Mouse (Mus musculus) kidney, embryonic 15.5 days (tissue): ENCODE results near the gene Tmem135. TPM values are rescaled to one million over a fixed set of nuclear protein-coding genes. Genes with fewer than 3 reads are reported as not detected.

ENCODE experiments used
- ATAC-seq: fragments of 200-750 bp; cut with Nextera tagmentation; replicated peaks from 2 replicates; pipeline ENCODE4 v1.8.0; 2017; ENCODE audit warnings: moderate TSS enrichment; ENCODE audit not compliant: low FRiP score
- H3K27ac ChIP-seq: fragments of 300-500 bp; sonication (generic); 2 replicates; pipeline ENCODE4 v1.5.1; 2015; ENCODE audit warnings: mild to moderate bottlenecking, inconsistent platforms
- H3K27me3 ChIP-seq: fragments of 300-500 bp; sonication (generic); 2 replicates; pipeline ENCODE4 v1.6.1; 2015; ENCODE audit warnings: inconsistent platforms
- H3K36me3 ChIP-seq: fragments of 300-500 bp; sonication (generic); 2 replicates; pipeline ENCODE4 v1.6.1; 2015; ENCODE audit warnings: inconsistent platforms
- H3K4me1 ChIP-seq: fragments of 300-500 bp; sonication (generic); 2 replicates; pipeline ENCODE4 v1.6.1; 2015; ENCODE audit warnings: inconsistent platforms
- H3K4me2 ChIP-seq: fragments of 300-500 bp; sonication (generic); 2 replicates; pipeline ENCODE4 v1.6.1; 2015; ENCODE audit warnings: moderate library complexity, mild to moderate bottlenecking, inconsistent platforms
- H3K4me3 ChIP-seq: fragments of 300-500 bp; sonication (generic); replicated peaks from 2 replicates; pipeline ENCODE4 v1.5.1; 2015; ENCODE audit warnings: mild to moderate bottlenecking, inconsistent platforms
- H3K9ac ChIP-seq: fragments of 300-500 bp; sonication (generic); 2 replicates; pipeline ENCODE4 v1.6.1; 2015; ENCODE audit warnings: mild to moderate bottlenecking, inconsistent platforms
- H3K9me3 ChIP-seq: fragments of 300-500 bp; sonication (generic); replicated peaks from 2 replicates; pipeline ENCODE4 v1.6.1; 2016; ENCODE audit warnings: inconsistent platforms
- WGBS: fragments of 180-500 bp; shearing (Covaris S2); methylation state at CpG from one replicate; pipeline ENCODE4 v1.1.7; 2015; ENCODE audit warnings: mixed read lengths; 5-methylcytosine and 5-hydroxymethylcytosine counted together
- polyA plus RNA-seq: library from polyadenylated mRNA; unstranded; fragments of >200 nt; fragmentation: Nextera tagmentation; extraction: Ambion mirVana; gene quantifications from 2 replicates; pipeline ENCODE4 v1.2.1, GENCODE M21; 2015

Gene Tmem135
- polyA plus RNA-seq, 1 experiment from 2014 or later: 34.0 TPM

GRCm38 (mm10) chr7:89397837-89398534, 6.0 kb downstream of the Tmem135 start:
- peaks cover 24% of the 10 kb centered on the region for H3K4me1 ChIP-seq
- 66% methylated on average over 3 of the region's 3 CpGs for WGBS
- H3K27ac ChIP-seq: no peak overlapping the region
- H3K4me3 ChIP-seq: no peak overlapping the region
- H3K9me3 ChIP-seq: no peaks in the 10 kb centered on the region
- H3K4me2 ChIP-seq: no peak overlapping the region
- no peak for ATAC-seq
- no peaks in the 10 kb centered on the region for H3K36me3 ChIP-seq
- H3K27me3 ChIP-seq: no peaks in the 10 kb centered on the region
- H3K9ac ChIP-seq: no peak overlapping the region

- Histone ChIP-seq H3K27ac (no peak overlapping the region), H3K9me3 (no peaks in the 10 kb centered on the region), H3K36me3 (no peaks in the 10 kb centered on the region), H3K4me2 (no peak overlapping the region), H3K4me1 (peaks cover 8% of the 10 kb centered on the region), H3K4me3 (no peak overlapping the region), H3K9ac (no peak overlapping the region), H3K27me3 (no peaks in the 10 kb centered on the region)
- ATAC-seq: no peak
- 78% methylated on average over 8 of the region's 8 CpGs for WGBS
Measured at GRCm38 (mm10) chr7:89396386-89396785, 7.6 kb downstream of the Tmem135 start.

GRCm38 (mm10) chr7:89395399-89395798, 8.6 kb downstream of the Tmem135 start:
- no peaks in the 10 kb centered on the region; the same call in 1 of the 2 replicates for H3K4me1 ChIP-seq
- H3K36me3 ChIP-seq: no peaks in the 10 kb centered on the region
- no peak overlapping the region for H3K9ac ChIP-seq
- no peak overlapping the region for H3K4me2 ChIP-seq
- H3K9me3 ChIP-seq: no peaks in the 10 kb centered on the region
- no peak overlapping the region for H3K27ac ChIP-seq
- no peak for ATAC-seq
- WGBS: 80% methylated on average over 1 of the region's 1 CpGs
- H3K4me3 ChIP-seq: no peak overlapping the region
- H3K27me3 ChIP-seq: no peaks in the 10 kb centered on the region

GRCm38 (mm10) chr7:89392825-89393224, 11.2 kb downstream of the Tmem135 start:
- Histone ChIP-seq H3K36me3 (no peaks in the 10 kb centered on the region), H3K4me3 (no peak overlapping the region), H3K9ac (no peak overlapping the region), H3K27me3 (no peaks in the 10 kb centered on the region), H3K27ac (no peak overlapping the region), H3K9me3 (no peaks in the 10 kb centered on the region), H3K4me1 (peaks cover 14% of the 10 kb centered on the region), H3K4me2 (no peak overlapping the region)
- 91% methylated on average over 1 of the region's 1 CpGs for WGBS
- no peak for ATAC-seq

- Histone ChIP-seq H3K4me1 (peaks cover 18% of the 10 kb centered on the region), H3K4me2 (no peak overlapping the region), H3K27ac (no peak overlapping the region), H3K9me3 (no peaks in the 10 kb centered on the region), H3K27me3 (no peaks in the 10 kb centered on the region), H3K36me3 (no peaks in the 10 kb centered on the region), H3K9ac (no peak overlapping the region), H3K4me3 (no peak overlapping the region)
- no peak for ATAC-seq
- WGBS: 76% methylated on average over 4 of the region's 4 CpGs
Measured at GRCm38 (mm10) chr7:89392388-89392787, 11.6 kb downstream of the Tmem135 start.

GRCm38 (mm10) chr7:89391831-89392230, 12.2 kb downstream of the Tmem135 start:
- ATAC-seq: no peak
- Histone ChIP-seq H3K4me2 (no peak overlapping the region), H3K4me3 (no peak overlapping the region), H3K27me3 (no peaks in the 10 kb centered on the region), H3K36me3 (no peaks in the 10 kb centered on the region), H3K27ac (no peak overlapping the region), H3K4me1 (peaks cover 22% of the 10 kb centered on the region), H3K9ac (no peak overlapping the region), H3K9me3 (no peaks in the 10 kb centered on the region)
- WGBS: 76% methylated on average over 4 of the region's 4 CpGs

- Histone ChIP-seq H3K36me3 (no peaks in the 10 kb centered on the region), H3K9me3 (no peaks in the 10 kb centered on the region), H3K27me3 (no peaks in the 10 kb centered on the region), H3K27ac (no peak overlapping the region), H3K9ac (no peak overlapping the region), H3K4me3 (no peak overlapping the region), H3K4me1 (peaks cover 28% of the 10 kb centered on the region), H3K4me2 (no peak overlapping the region)
- WGBS: 84% methylated on average over 3 of the region's 3 CpGs
- no peak for ATAC-seq
Measured at GRCm38 (mm10) chr7:89391281-89391680, 12.7 kb downstream of the Tmem135 start.

- Histone ChIP-seq H3K4me3 (no peak overlapping the region), H3K27me3 (no peaks in the 10 kb centered on the region), H3K9ac (no peak overlapping the region), H3K36me3 (no peaks in the 10 kb centered on the region), H3K4me1 (peaks cover 29% of the 10 kb centered on the region), H3K4me2 (no peak overlapping the region), H3K9me3 (no peaks in the 10 kb centered on the region), H3K27ac (no peak overlapping the region)
- WGBS: 75% methylated on average over 2 of the region's 2 CpGs
- no peak for ATAC-seq
Measured at GRCm38 (mm10) chr7:89390660-89391059, 13.4 kb downstream of the Tmem135 start.

GRCm38 (mm10) chr7:89388981-89389380, 15.0 kb downstream of the Tmem135 start:
- ATAC-seq: no peak
- no peaks in the 10 kb centered on the region for H3K36me3 ChIP-seq
- H3K27ac ChIP-seq: 0 out of 2 replicates have a peak overlapping the region, but pooled peaks have one; percentile 58
- H3K9me3 ChIP-seq: no peaks in the 10 kb centered on the region
- no peaks in the 10 kb centered on the region for H3K27me3 ChIP-seq
- 56% methylated on average over 3 of the region's 3 CpGs for WGBS
- H3K4me1 ChIP-seq: peaks cover 29% of the 10 kb centered on the region
- no peak overlapping the region for H3K4me3 ChIP-seq
- H3K4me2 ChIP-seq: no peak overlapping the region
- no peak overlapping the region for H3K9ac ChIP-seq

- 92% methylated on average over 3 of the region's 3 CpGs for WGBS
- ATAC-seq: no peak
- H3K9ac ChIP-seq: no peak overlapping the region
- peaks cover 27% of the 10 kb centered on the region for H3K4me1 ChIP-seq
- no peak overlapping the region for H3K4me3 ChIP-seq
- H3K9me3 ChIP-seq: no peaks in the 10 kb centered on the region
- H3K36me3 ChIP-seq: no peaks in the 10 kb centered on the region
- H3K27me3 ChIP-seq: no peaks in the 10 kb centered on the region
- H3K27ac ChIP-seq: no peak overlapping the region
- no peak overlapping the region for H3K4me2 ChIP-seq
Measured at GRCm38 (mm10) chr7:89382892-89383291, 21.1 kb downstream of the Tmem135 start.

- ATAC-seq: no peak
- no peaks in the 10 kb centered on the region for H3K27me3 ChIP-seq
- peaks cover 11% of the 10 kb centered on the region for H3K4me1 ChIP-seq
- H3K27ac ChIP-seq: peak overlapping the region; percentile 74
- H3K9ac ChIP-seq: no peak overlapping the region
- no peaks in the 10 kb centered on the region for H3K36me3 ChIP-seq
- WGBS: 25% methylated on average over 7 of the region's 7 CpGs
- no peak overlapping the region for H3K4me3 ChIP-seq
- H3K4me2 ChIP-seq: no peak overlapping the region
- H3K9me3 ChIP-seq: no peaks in the 10 kb centered on the region
Measured at GRCm38 (mm10) chr7:89380935-89381705, 22.9 kb downstream of the Tmem135 start.

- 63% methylated on average over 6 of the region's 6 CpGs for WGBS
- no peak overlapping the region for H3K9ac ChIP-seq
- H3K4me3 ChIP-seq: no peak overlapping the region
- no peaks in the 10 kb centered on the region for H3K9me3 ChIP-seq
- no peak overlapping the region for H3K4me2 ChIP-seq
- no peaks in the 10 kb centered on the region for H3K36me3 ChIP-seq
- no peak overlapping the region for H3K27ac ChIP-seq
- H3K4me1 ChIP-seq: peaks cover 12% of the 10 kb centered on the region
- no peaks in the 10 kb centered on the region for H3K27me3 ChIP-seq
- no peak for ATAC-seq
Measured at GRCm38 (mm10) chr7:89371623-89372295, 32.3 kb downstream of the Tmem135 start.
